Mouse (Mus musculus): ENCODE measurements around the gene Vmn2r87.
"Not testable (repeated sequence)": the region's sequence is repeated elsewhere in the genome, so short reads cannot be mapped to it uniquely, and the experiment has no call there.

The Vmn2r87 gene

GRCm38 (mm10) chr10:130497296-130497695 is at the start of gene Vmn2r87:
TSS of gene Vmn2r87 (minus strand) at chr10:130497396.
- no peak for DNase-seq (ENCODE audit: low spot score in 2 of 2)

- DNase-seq (ENCODE audit: low spot score in 2 of 2), result not testable (repeated sequence)
Measured at GRCm38 (mm10) chr10:130544331-130544730, 47.1 kb upstream of the Vmn2r87 start.

GRCm38 (mm10) chr10:130541931-130542691 is 44.9 kb upstream of the Vmn2r87 start:
- peak; percentile 81 to 87 for DNase-seq (ENCODE audit: low spot score in 2 of 2)

GRCm38 (mm10) chr10:130536101-130536500 is 38.9 kb upstream of the Vmn2r87 start:
- no peak for DNase-seq (ENCODE audit: low spot score in 2 of 2)

- no peak for DNase-seq (ENCODE audit: low spot score in 2 of 2)
Measured at GRCm38 (mm10) chr10:130527926-130528325, 30.7 kb upstream of the Vmn2r87 start.

GRCm38 (mm10) chr10:130470311-130470760 is 26.9 kb downstream of the Vmn2r87 start:
- peak in 1 of 2 experiments; percentile 4 for DNase-seq (ENCODE audit: low spot score in 2 of 2)

GRCm38 (mm10) chr10:130455950-130456349 is 41.2 kb downstream of the Vmn2r87 start, which contains the start of gene Vmn2r86:
TSS of gene Vmn2r86 (minus strand) at chr10:130456050.
- not testable (repeated sequence) for DNase-seq (ENCODE audit: low spot score in 2 of 2)

GRCm38 (mm10) chr10:130444776-130445175 is 52.4 kb downstream of the Vmn2r87 start:
- DNase-seq (ENCODE audit: low spot score in 2 of 2), result no peak

GRCm38 (mm10) chr10:130434185-130434898 is 62.9 kb downstream of the Vmn2r87 start:
- DNase-seq (ENCODE audit: low spot score in 2 of 2), result not testable (repeated sequence)

GRCm38 (mm10) chr10:130429603-130430002 is 67.6 kb downstream of the Vmn2r87 start, which contains the start of gene Vmn2r85:
TSS of gene Vmn2r85 (minus strand) at chr10:130429703.
- DNase-seq (ENCODE audit: low spot score in 2 of 2), result not testable (repeated sequence)

- not testable (repeated sequence) for DNase-seq (ENCODE audit: low spot score in 2 of 2)
Measured at GRCm38 (mm10) chr10:130422368-130422767, 74.8 kb downstream of the Vmn2r87 start.
